Comparison of ENCODE assay signal across 10 mouse cellular contexts in genomic region chr12:105000487-105001283, GRCm38 (mm10). TPM values are rescaled to one million over a fixed set of nuclear protein-coding genes. Genes with fewer than 3 reads are reported as not detected.
DNase-seq lines count a peak whose midpoint lies in the region; ATAC-seq and TF ChIP-seq lines count a peak whose summit lies in the region.
"Had no signal": no experiment of that assay in that cellular context is flagged by ENCODE, and none has a peak within 500 bp of the region (broad histone marks: within the 10 kb centered on the region; RNA-seq: fewer than 3 reads in every experiment).

No protein-coding gene starts in this region.

- 57% methylated on average over 9 of the region's 9 CpGs for WGBS in heart, postnatal 0 days
- WGBS in forebrain, embryonic 13.5 days, result 80% methylated on average over 9 of the region's 9 CpGs
- WGBS in neural tube, embryonic 15.5 days, result 85% methylated on average over 9 of the region's 9 CpGs

- no peaks in the 10 kb centered on the region for H3K36me3 ChIP-seq in heart, postnatal 0 days (replicated peaks; ENCODE audit: control insufficient read depth, insufficient read depth, low read length)
- no peaks in the 10 kb centered on the region for H3K36me3 ChIP-seq in forebrain, embryonic 13.5 days (ENCODE audit: poor library complexity, severe bottlenecking)
- no peaks in the 10 kb centered on the region for H3K36me3 ChIP-seq in neural tube, embryonic 15.5 days
- H3K36me3 ChIP-seq: midbrain, embryonic 15.5 days had no signal

- no peak for TF ChIP-seq CTCF in heart, postnatal 0 days (IDR thresholded peaks at IDR 0.05; ENCODE audit: low read depth)

- intact Hi-C loops in left cerebral cortex, postnatal 25 days (cut with DNase I), result no loop called here

- TF ChIP-seq EP300 in heart, postnatal 0 days (IDR thresholded peaks at IDR 0.05; ENCODE audit: low read depth), result no peak

- 0 out of 2 replicates have a peak overlapping the region, but pooled peaks have one; percentile 9 for H3K27ac ChIP-seq in heart, postnatal 0 days (ENCODE audit: low read depth)
- no peak overlapping the region for H3K27ac ChIP-seq in forebrain, embryonic 13.5 days
- H3K27ac ChIP-seq in neural tube, embryonic 15.5 days (replicated peaks), result no peak overlapping the region
- H3K27ac ChIP-seq: midbrain, embryonic 15.5 days had no signal

- peaks cover 23% of the 10 kb centered on the region; the same call in 1 of the 2 replicates for H3K4me1 ChIP-seq in heart, postnatal 0 days (ENCODE audit: control insufficient read depth, insufficient read depth)
- peaks cover 6% of the 10 kb centered on the region; the same call in 1 of the 2 replicates for H3K4me1 ChIP-seq in forebrain, embryonic 13.5 days
- no peaks in the 10 kb centered on the region for H3K4me1 ChIP-seq in neural tube, embryonic 15.5 days
- H3K4me1 ChIP-seq: midbrain, embryonic 15.5 days had no signal

- H3K9me3 ChIP-seq in heart, postnatal 0 days (replicated peaks; ENCODE audit: control insufficient read depth, low read length), result no peaks in the 10 kb centered on the region
- H3K9me3 ChIP-seq in forebrain, embryonic 13.5 days (replicated peaks), result no peaks in the 10 kb centered on the region
- no peaks in the 10 kb centered on the region for H3K9me3 ChIP-seq in neural tube, embryonic 15.5 days (replicated peaks)
- H3K9me3 ChIP-seq: midbrain, embryonic 15.5 days had no signal

- H3K9ac ChIP-seq in heart, postnatal 0 days (replicated peaks; ENCODE audit: low read depth, low read length), result no peak overlapping the region
- H3K9ac ChIP-seq in forebrain, embryonic 13.5 days, result no peak overlapping the region
- H3K9ac ChIP-seq in neural tube, embryonic 15.5 days (replicated peaks), result no peak overlapping the region
- H3K9ac ChIP-seq: midbrain, embryonic 15.5 days had no signal

- peak; percentile 52 for ATAC-seq in heart, postnatal 0 days (ENCODE audit: insufficient read depth, low read depth)
- ATAC-seq in forebrain, embryonic 13.5 days, result no peak
- no peak for ATAC-seq in neural tube, embryonic 15.5 days (ENCODE audit: low FRiP score)
- ATAC-seq: midbrain, embryonic 15.5 days had no signal

- DNase-seq in heart, postnatal 0 days (ENCODE audit: low spot score), result peak; percentile 46
- no peak for DNase-seq in heart, adult 8-10 months (ENCODE audit: low spot score)
- peak; percentile 59 to 65 for DNase-seq in adrenal gland, postnatal 36 days
- DNase-seq in kidney, postnatal 14 days, result peak; percentile 71
- DNase-seq in naive thymus-derived CD4-positive, alpha-beta T cell, adult 2 months (ENCODE audit: low read depth), result peak; percentile 39
- no peak for DNase-seq in left cerebral cortex, postnatal 25 days (ENCODE audit: low spot score in 2 of 2)
- DNase-seq: cerebellum, postnatal 25 days had no signal

- H3K4me3 ChIP-seq in heart, postnatal 0 days (ENCODE audit: low read depth, low read length), result no peak overlapping the region
- no peak overlapping the region for H3K4me3 ChIP-seq in forebrain, embryonic 13.5 days
- H3K4me3 ChIP-seq in neural tube, embryonic 15.5 days (replicated peaks), result no peak overlapping the region
- H3K4me3 ChIP-seq: midbrain, embryonic 15.5 days had no signal

- no peaks in the 10 kb centered on the region for H3K27me3 ChIP-seq in heart, postnatal 0 days (ENCODE audit: control insufficient read depth, insufficient read depth, low read length)
- no peaks in the 10 kb centered on the region for H3K27me3 ChIP-seq in forebrain, embryonic 13.5 days
- no peaks in the 10 kb centered on the region for H3K27me3 ChIP-seq in neural tube, embryonic 15.5 days (replicated peaks)
- H3K27me3 ChIP-seq: midbrain, embryonic 15.5 days had no signal

- no peak overlapping the region for H3K4me2 ChIP-seq in heart, postnatal 0 days (ENCODE audit: low read depth, low read length)
- no peak overlapping the region for H3K4me2 ChIP-seq in forebrain, embryonic 13.5 days
- H3K4me2 ChIP-seq in neural tube, embryonic 15.5 days, result no peak overlapping the region
- H3K4me2 ChIP-seq: midbrain, embryonic 15.5 days had no signal

RNA-seq across cellular contexts. Expression of gene Syne3, which starts 8.9 kb away (rescaled TPM):
- 5.0 TPM in 2 replicates for total RNA-seq in heart, postnatal 0 days (2014; rRNA removed; ENCODE audit: low replicate concordance)
- 1.8 TPM in 2 replicates for polyA plus RNA-seq in heart, postnatal 0 days (2015; fragmentation: Nextera tagmentation; extraction: Ambion mirVana)
- total RNA-seq in heart, adult 8-10 months (2022), result 10 to 100 TPM in 1 of 4 experiments, 1 to 10 TPM in 3; 7.2 to 10.5 (median 7.7) TPM
- total RNA-seq in adrenal gland, postnatal 36 days (2021), result 10 to 100 TPM; 16.5 to 18.2 TPM
- polyA plus RNA-seq in forebrain, embryonic 13.5 days (2015; fragmentation: Nextera tagmentation; extraction: Ambion mirVana), result 0.12 and 0.16 TPM in 2 replicates
- polyA plus RNA-seq in neural tube, embryonic 15.5 days (2015; fragmentation: Nextera tagmentation; extraction: Ambion mirVana), result 0.28 and 0.66 TPM in 2 replicates
- 1 to 10 TPM in 1 of 2 experiments, under 1 TPM in 1; 0.98 to 1.3 TPM for total RNA-seq in left cerebral cortex, postnatal 25 days (2021)

RNA-seq across cellular contexts. Expression of gene Glrx5, which starts 31.8 kb away (rescaled TPM):
- total RNA-seq in heart, postnatal 0 days (2014; rRNA removed; ENCODE audit: low replicate concordance), result 44.7 and 87.7 TPM in 2 replicates
- 210 and 217 TPM in 2 replicates for polyA plus RNA-seq in heart, postnatal 0 days (2015; fragmentation: Nextera tagmentation; extraction: Ambion mirVana)
- 100 to 1,000 TPM in 1 of 4 experiments, 10 to 100 TPM in 3; 74.2 to 104 (median 85.4) TPM for total RNA-seq in heart, adult 8-10 months (2022)
- 100 to 1,000 TPM; 159 to 254 TPM for total RNA-seq in adrenal gland, postnatal 36 days (2021)
- polyA plus RNA-seq in forebrain, embryonic 13.5 days (2015; fragmentation: Nextera tagmentation; extraction: Ambion mirVana), result 140 and 148 TPM in 2 replicates
- polyA plus RNA-seq in neural tube, embryonic 15.5 days (2015; fragmentation: Nextera tagmentation; extraction: Ambion mirVana), result 174 and 186 TPM in 2 replicates
- 10 to 100 TPM; 50.8 to 53.6 TPM for total RNA-seq in left cerebral cortex, postnatal 25 days (2021)

Comparison
In these comparisons a context has a peak if more than half of its experiments do, and no peak if none do; other contexts are left out.
1. DNase-seq: peak in heart, postnatal 0 days (single experiment), adrenal gland, postnatal 36 days (2 of 2), kidney, postnatal 14 days (single experiment) and naive thymus-derived CD4-positive, alpha-beta T cell, adult 2 months (single experiment); none in heart, adult 8-10 months (single experiment) and left cerebral cortex, postnatal 25 days (0 of 2).